Mouse (Mus musculus) left cerebral cortex, adult 8-10 months (tissue): ENCODE results near the gene Trim12c. TPM values are rescaled to one million over a fixed set of nuclear protein-coding genes. Genes with fewer than 3 reads are reported as not detected.

Source experiments
- total RNA-seq, 4 experiments: library from RNA; stranded (reverse); gene quantifications; 2 replicates each; pipeline ENCODE4 v1.2.4; 2022

Trim12c gene
- total RNA-seq, 4 experiments from 2014 or later: 1.2 to 2.3 (median 1.7) TPM

Other genes starting within 250 kb of the Trim12c start
- not detected for gene Olfr646, start 248.5 kb downstream of the Trim12c start, total RNA-seq
- gene Ubqln5, start 223.5 kb downstream of the Trim12c start, total RNA-seq: not detected
- not detected for gene Olfr643, start 216.0 kb downstream of the Trim12c start, total RNA-seq
- not detected for gene Ubqln3, start 210.1 kb downstream of the Trim12c start, total RNA-seq
- gene Ubqlnl, start 202.8 kb downstream of the Trim12c start, total RNA-seq: not detected
- not detected for gene Olfm5, start 188.5 kb downstream of the Trim12c start, total RNA-seq
- gene Olfr648, start 170.0 kb downstream of the Trim12c start, total RNA-seq: under 1 TPM in 3 of 4 experiments, not detected in 1; 0.25 to 0.46 (median 0.28) TPM
- not detected for gene Olfr649, start 157.4 kb downstream of the Trim12c start, total RNA-seq
- under 1 TPM in 2 of 4 experiments, not detected in 2; 0.25 to 0.46 TPM for gene Trim6, start 134.6 kb downstream of the Trim12c start, total RNA-seq
- 1 to 10 TPM; 1.3 to 2.8 (median 1.9) TPM for gene Trim34a, start 108.9 kb downstream of the Trim12c start, total RNA-seq
- gene Trim5, start 65.3 kb downstream of the Trim12c start, total RNA-seq: 1 to 10 TPM in 1 of 4 experiments, under 1 TPM in 3; 0.33 to 1.1 (median 0.83) TPM
- 1 to 10 TPM; 1.8 to 3.9 (median 3.1) TPM for gene Trim12a, start 37.9 kb downstream of the Trim12c start, total RNA-seq
- under 1 TPM in 2 of 4 experiments, not detected in 2; 0.35 to 0.57 TPM for gene Trim34b, start 23.9 kb downstream of the Trim12c start, total RNA-seq
- gene Trim30b, start 16.5 kb upstream of the Trim12c start, total RNA-seq: under 1 TPM in 3 of 4 experiments, not detected in 1; 0.11 to 0.26 (median 0.18) TPM
- gene Trim30c, start 47.5 kb upstream of the Trim12c start, total RNA-seq: not detected
- 1 to 10 TPM in 3 of 4 experiments, under 1 TPM in 1; 0.76 to 3.3 (median 2.4) TPM for gene Trim30a, start 111.8 kb upstream of the Trim12c start, total RNA-seq
- 1 to 10 TPM in 2 of 4 experiments, under 1 TPM in 2; 0.15 to 2.5 (median 0.92) TPM for gene Trim30d, start 154.5 kb upstream of the Trim12c start, total RNA-seq
- not detected for gene Olfr651, start 196.8 kb upstream of the Trim12c start, total RNA-seq
- not detected for gene Olfr652, start 207.5 kb upstream of the Trim12c start, total RNA-seq
- gene Olfr653, start 224.0 kb upstream of the Trim12c start, total RNA-seq: not detected
- not detected for gene Olfr654, start 233.7 kb upstream of the Trim12c start, total RNA-seq
- not detected for gene Olfr655, start 248.4 kb upstream of the Trim12c start, total RNA-seq